Mouse (Mus musculus): ENCODE measurements around the gene Ndufs8.
"Not testable (repeated sequence)": the region's sequence is repeated elsewhere in the genome, so short reads cannot be mapped to it uniquely, and the experiment has no call there.

The Ndufs8 gene

GRCm38 (mm10) chr19:3912337-3913204 lies at the start of gene Ndufs8:
Gene Ndufs8, minus strand, starts transcription at chr19:3912774.
- DNase-seq (ENCODE audit: low read depth): peak; percentile 98

- not testable (repeated sequence) for DNase-seq (ENCODE audit: low read depth)
These were observed 49.2 kb upstream of the Ndufs8 start for GRCm38 (mm10) chr19:3961805-3962204.

GRCm38 (mm10) chr19:3960211-3960610 lies 47.6 kb upstream of the Ndufs8 start:
- DNase-seq (ENCODE audit: low read depth): no peak

GRCm38 (mm10) chr19:3959030-3959429 lies 46.5 kb upstream of the Ndufs8 start:
- DNase-seq (ENCODE audit: low read depth): no peak

- DNase-seq (ENCODE audit: low read depth): no peak
These were observed 45.9 kb upstream of the Ndufs8 start, which contains the start of gene Aldh3b3 for GRCm38 (mm10) chr19:3958470-3958869. Gene Aldh3b3, plus strand, starts transcription at chr19:3958645.

- not testable (repeated sequence) for DNase-seq (ENCODE audit: low read depth)
These were observed 44.9 kb upstream of the Ndufs8 start for GRCm38 (mm10) chr19:3957296-3958036.

- DNase-seq (ENCODE audit: low read depth): no peak
These were observed 43.2 kb upstream of the Ndufs8 start for GRCm38 (mm10) chr19:3955804-3956203.

GRCm38 (mm10) chr19:3955033-3955432 lies 42.5 kb upstream of the Ndufs8 start:
- DNase-seq (ENCODE audit: low read depth): no peak

- no peak for DNase-seq (ENCODE audit: low read depth)
These were observed 39.5 kb upstream of the Ndufs8 start for GRCm38 (mm10) chr19:3952099-3952498.

- no peak for DNase-seq (ENCODE audit: low read depth)
These were observed 38.9 kb upstream of the Ndufs8 start for GRCm38 (mm10) chr19:3951461-3951860.

GRCm38 (mm10) chr19:3950331-3950730 lies 37.8 kb upstream of the Ndufs8 start:
- no peak for DNase-seq (ENCODE audit: low read depth)

- no peak for DNase-seq (ENCODE audit: low read depth)
These were observed 36.0 kb upstream of the Ndufs8 start for GRCm38 (mm10) chr19:3948546-3948945.

- no peak for DNase-seq (ENCODE audit: low read depth)
These were observed 35.2 kb upstream of the Ndufs8 start for GRCm38 (mm10) chr19:3947813-3948212.

- peak; percentile 85 for DNase-seq (ENCODE audit: low read depth)
These were observed 34.1 kb upstream of the Ndufs8 start for GRCm38 (mm10) chr19:3946715-3947114.

- DNase-seq (ENCODE audit: low read depth): peak; percentile 81
These were observed 33.4 kb upstream of the Ndufs8 start for GRCm38 (mm10) chr19:3945872-3946564.

GRCm38 (mm10) chr19:3942986-3943735 lies 30.6 kb upstream of the Ndufs8 start:
- DNase-seq (ENCODE audit: low read depth): peak; percentile 85

- DNase-seq (ENCODE audit: low read depth): no peak
These were observed 29.7 kb upstream of the Ndufs8 start for GRCm38 (mm10) chr19:3942315-3942714.

- DNase-seq (ENCODE audit: low read depth): peak; percentile 78
These were observed 23.6 kb upstream of the Ndufs8 start for GRCm38 (mm10) chr19:3935896-3936850.

- DNase-seq (ENCODE audit: low read depth): peak; percentile 78
These were observed 22.7 kb upstream of the Ndufs8 start, which contains the start of gene Unc93b1 for GRCm38 (mm10) chr19:3935032-3935895. Gene Unc93b1, plus strand, starts transcription at chr19:3935186.

All from induced T-regulatory cell, adult 2 months (primary cell).